Mouse (Mus musculus) ES-E14 (cell line): Measurements from ENCODE around the gene Pmepa1. TPM values are rescaled to one million over a fixed set of nuclear protein-coding genes. Genes with fewer than 3 reads are reported as not detected.

Experiments used
- DNase-seq: peaks from one replicate; pipeline ENCODE4 v3.0.0-alpha.2; 2013; ENCODE audit warnings: low read depth, low spot score
- H3K27ac ChIP-seq: 2 replicates; pipeline ENCODE4 v1.5.1; 2012; ENCODE audit warnings: low read depth, mild to moderate bottlenecking, low read length, moderate library complexity, mixed read lengths; ENCODE audit not compliant: poor library complexity, insufficient read depth, severe bottlenecking
- H3K36me3 ChIP-seq: 2 replicates; pipeline ENCODE4 v1.6.1; 2012; ENCODE audit warnings: mild to moderate bottlenecking, low read length, moderate library complexity, mixed read lengths; ENCODE audit not compliant: control insufficient read depth, poor library complexity, insufficient read depth, severe bottlenecking
- H3K4me1 ChIP-seq, 2 experiments: fragments of 150-350 bp in 1 of 2; sonication (generic) in 1 of 2; 2 replicates each; pipeline ENCODE4 v1.6.1; 2012; ENCODE audit warnings: low read length in 2 of 2, mild to moderate bottlenecking in 1 of 2, mixed read lengths in 1 of 2; ENCODE audit not compliant: control insufficient read depth in 2 of 2, insufficient read depth in 2 of 2, poor library complexity in 1 of 2
- H3K4me3 ChIP-seq, 2 experiments: fragments of 150-350 bp in 1 of 2; sonication (generic) in 1 of 2; 2 replicates each; pipeline ENCODE4 v1.5.1; 2012; ENCODE audit warnings: low read length in 2 of 2, low read depth in 1 of 2, mild to moderate bottlenecking in 1 of 2, mixed read lengths in 1 of 2; ENCODE audit not compliant: insufficient read depth in 1 of 2, poor library complexity in 1 of 2, severe bottlenecking in 1 of 2
- H3K9ac ChIP-seq: 2 replicates; pipeline ENCODE4 v1.6.1; 2012; ENCODE audit warnings: low read depth, mild to moderate bottlenecking, low read length, mixed read lengths; ENCODE audit not compliant: poor library complexity, insufficient read depth, severe bottlenecking
- H3K9me3 ChIP-seq: fragments of 150-350 bp; sonication (generic); 2 replicates; pipeline ENCODE4 v1.6.1; 2012; ENCODE audit warnings: low read depth, mild to moderate bottlenecking, low read length; ENCODE audit not compliant: control insufficient read depth, insufficient read depth
- CHD2 ChIP-seq: IDR thresholded peaks from 2 replicates; pipeline ENCODE4 v1.6.1; 2014; ENCODE audit warnings: mild to moderate bottlenecking, low read depth, low read length, inconsistent platforms
- HCFC1 ChIP-seq: IDR thresholded peaks from 2 replicates; pipeline ENCODE4 v1.6.1; 2012; ENCODE audit warnings: low read length, inconsistent platforms, borderline replicate concordance; ENCODE audit not compliant: insufficient read depth
- MAFK ChIP-seq: IDR thresholded peaks from 2 replicates; pipeline ENCODE4 v1.6.1; 2014; ENCODE audit warnings: mild to moderate bottlenecking, low read depth, low read length, inconsistent platforms; ENCODE audit not compliant: insufficient read depth
- ZC3H11A ChIP-seq: IDR thresholded peaks from 2 replicates; pipeline ENCODE4 v1.6.1; 2012; ENCODE audit warnings: low read depth, mild to moderate bottlenecking, inconsistent platforms, low read length, borderline replicate concordance
- ZNF384 ChIP-seq: IDR thresholded peaks from 2 replicates; pipeline ENCODE4 v1.6.1; 2012; ENCODE audit warnings: low read depth, low read length, inconsistent platforms
- in situ Hi-C, 2 experiments: fragments of 600-800 bp; cut with MboI; formaldehyde crosslinking; loops; one replicate each; pipeline ENCODE4 v1.15.1; 2025; ENCODE audit warnings: low sequenced_read_pairs in 2 of 2, inconsistent platforms in 1 of 2; ENCODE audit not compliant: unreplicated experiment in 2 of 2
- total RNA-seq: library from RNA; depleted of rRNA; stranded (reverse); fragments of 300-350 nt; gene quantifications from 2 replicates; pipeline ENCODE4 v1.2.3, GENCODE M21; 2012

Gene Pmepa1
- total RNA-seq, 1 experiment, result 20.3 TPM

DNA sequence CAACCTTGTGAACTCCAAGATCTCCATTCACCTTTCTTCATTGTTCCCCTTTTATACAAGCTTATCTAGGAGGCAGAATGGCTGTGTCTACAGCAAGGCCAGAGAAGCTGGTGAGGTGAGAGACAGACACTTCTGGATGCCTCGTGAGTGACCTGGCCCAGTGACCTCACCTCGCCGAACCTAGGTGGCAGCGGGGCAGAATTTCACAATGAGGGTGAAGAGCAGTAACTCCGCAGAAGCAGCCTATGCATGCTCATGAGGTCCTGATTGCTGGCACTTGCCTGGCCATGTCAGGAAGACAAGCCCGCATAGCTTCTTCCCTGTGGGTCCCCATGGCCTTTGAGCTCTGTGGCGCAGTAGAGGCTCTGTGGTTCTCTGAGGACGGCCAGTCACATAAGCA lies 5.9 kb upstream of the Pmepa1 start:
- H3K4me1 ChIP-seq, result peaks cover 18 to 53% of the 10 kb centered on the region in 2 experiments
- TF ChIP-seq MAFK (no peak), HCFC1 (no peak), CHD2 (no peak), ZC3H11A (no peak), ZNF384 (no peak)
- no peak for DNase-seq
- in situ Hi-C loops, result no loop called here
- no peaks in the 10 kb centered on the region for H3K9me3 ChIP-seq
- no peak overlapping the region for H3K4me3 ChIP-seq
- H3K27ac ChIP-seq, result peak overlapping the region; percentile 55; the same call in 1 of the 2 replicates
- H3K36me3 ChIP-seq, result no peaks in the 10 kb centered on the region
- no peak overlapping the region for H3K9ac ChIP-seq

DNA sequence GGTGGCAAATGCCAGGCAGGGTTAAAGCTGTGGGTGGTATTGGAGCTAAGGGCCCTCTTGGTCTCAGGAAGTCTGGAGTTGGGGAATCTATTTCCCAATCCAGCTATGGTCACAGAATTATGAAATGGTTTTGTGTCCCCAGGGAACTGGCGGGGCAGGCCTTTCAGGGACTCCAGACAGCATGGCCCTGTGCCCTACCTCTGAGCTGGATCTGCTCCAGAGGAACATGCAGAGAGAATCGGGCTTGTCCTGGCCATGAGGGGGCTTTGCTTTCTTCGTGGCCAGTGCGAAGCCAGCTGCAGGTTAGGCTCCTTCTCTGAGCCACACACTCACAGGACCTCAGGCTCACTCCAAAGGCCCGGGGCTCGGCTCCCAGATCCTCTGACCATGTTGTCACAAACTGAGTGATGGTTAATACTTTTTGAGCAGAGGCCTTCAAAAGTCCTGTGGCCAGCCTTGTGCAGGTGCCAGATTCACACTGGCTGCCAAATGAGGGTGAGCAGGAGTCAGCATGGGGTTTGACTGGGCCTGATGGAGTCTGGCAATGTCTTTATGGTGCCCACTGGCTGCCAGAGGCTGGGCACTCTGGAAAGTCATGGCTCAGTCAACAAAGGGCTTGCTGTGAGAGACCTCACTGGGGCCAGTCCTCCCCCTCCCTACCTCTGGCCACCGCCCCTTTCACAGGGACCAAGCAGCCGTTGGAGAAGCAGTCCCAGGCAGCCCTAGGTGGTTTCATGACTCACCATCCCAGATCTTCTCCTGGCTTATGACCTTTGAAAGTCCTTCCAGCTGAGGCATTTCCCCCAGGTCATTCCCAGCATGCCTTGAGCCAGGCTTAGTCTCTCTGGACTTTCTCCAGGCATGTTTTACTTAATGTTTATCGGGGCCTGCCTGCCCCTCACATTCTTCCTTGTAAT lies 4.9 kb upstream of the Pmepa1 start:
- Histone ChIP-seq H3K4me3 (no peak overlapping the region), H3K36me3 (no peaks in the 10 kb centered on the region), H3K9me3 (no peaks in the 10 kb centered on the region), H3K4me1 (peaks cover 18 to 53% of the 10 kb centered on the region in 2 experiments), H3K27ac (peak overlapping the region; percentile 55; the same call in 1 of the 2 replicates), H3K9ac (no peak overlapping the region)
- in situ Hi-C loops, result no loop called here
- DNase-seq, result no peak
- TF ChIP-seq MAFK (no peak; the same call in 1 of the 2 replicates), CHD2 (no peak), ZC3H11A (no peak), HCFC1 (no peak), ZNF384 (no peak)

DNA sequence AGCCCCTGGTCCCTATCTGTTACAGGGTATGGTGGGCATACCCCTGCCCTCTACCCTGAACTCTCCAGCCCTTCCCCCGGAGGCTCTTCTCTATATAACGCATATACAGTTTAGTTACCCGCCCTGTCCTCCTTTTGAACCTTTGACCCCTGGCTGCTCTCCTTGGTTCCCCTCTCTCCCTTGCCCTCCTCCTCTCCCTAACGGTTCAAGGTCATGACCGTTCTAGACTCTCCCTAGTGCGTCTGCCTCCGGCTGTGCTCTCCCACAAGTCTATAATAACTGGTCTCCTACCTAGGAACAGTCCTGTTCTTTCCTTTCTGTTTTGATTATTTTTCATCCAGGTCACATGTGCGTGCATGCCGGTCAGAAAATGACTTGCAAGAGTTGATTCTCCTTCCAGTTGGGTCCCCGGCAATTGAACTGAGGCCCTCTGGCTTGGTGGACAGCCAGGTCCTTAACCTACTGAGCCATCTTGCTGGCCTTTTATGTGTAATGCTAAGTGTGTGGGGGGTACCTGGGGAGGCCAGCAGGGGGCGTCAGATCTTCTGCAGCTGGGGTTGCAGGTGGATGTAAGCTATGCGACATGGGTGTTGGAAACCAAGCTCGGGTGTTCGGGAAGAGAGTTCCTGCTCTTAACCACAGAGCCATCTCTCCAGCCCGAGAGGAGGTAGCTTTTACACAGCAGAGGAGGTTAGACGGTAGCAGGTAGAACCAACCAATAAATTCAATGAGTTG lies 2.7 kb upstream of the Pmepa1 start:
- Histone ChIP-seq H3K4me1 (peaks cover 19 to 48% of the 10 kb centered on the region in 2 experiments), H3K9me3 (no peaks in the 10 kb centered on the region), H3K36me3 (no peaks in the 10 kb centered on the region), H3K9ac (no peak overlapping the region), H3K27ac (no peak overlapping the region; the same call in 1 of the 2 replicates), H3K4me3 (peak overlapping the region in 1 of 2 experiments; percentile 20; a peak in 1 of 4 replicates)
- peak; percentile 76 for DNase-seq
- in situ Hi-C loops, result no loop called here
- TF ChIP-seq ZNF384 (no peak), HCFC1 (no peak), MAFK (no peak), CHD2 (no peak), ZC3H11A (no peak)

DNA sequence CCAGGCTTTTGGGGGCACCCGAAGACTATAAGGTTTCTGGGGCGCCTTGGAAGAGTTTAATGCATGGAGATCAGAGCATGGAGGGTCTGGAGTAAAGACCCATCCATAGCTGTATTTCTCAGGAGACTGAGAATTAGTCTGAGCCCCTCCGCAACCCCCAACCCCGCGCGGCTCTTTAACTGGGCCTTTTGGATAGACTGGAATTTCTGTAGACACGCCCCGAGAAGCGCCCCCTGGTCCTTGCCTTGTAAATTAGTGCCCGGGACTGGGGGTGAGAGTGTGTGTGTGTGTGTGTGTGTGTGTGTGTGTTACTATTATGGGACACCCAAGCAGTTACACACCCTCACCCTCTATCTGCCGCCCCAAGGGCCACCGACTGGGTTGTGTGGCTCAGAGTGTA lies 526 bp upstream of the Pmepa1 start:
- Histone ChIP-seq H3K27ac (peak overlapping the region; percentile 59; the same call in 1 of the 2 replicates), H3K4me1 (peaks cover 12 to 39% of the 10 kb centered on the region in 2 experiments), H3K9ac (peak overlapping the region; percentile 96), H3K36me3 (no peaks in the 10 kb centered on the region), H3K4me3 (peak overlapping the region; percentile 80 to 98), H3K9me3 (no peaks in the 10 kb centered on the region)
- in situ Hi-C loops, result no loop called here
- TF ChIP-seq CHD2, result no peak
- no peak for TF ChIP-seq ZC3H11A
- TF ChIP-seq ZNF384, result no peak
- TF ChIP-seq MAFK, result no peak
- no peak for TF ChIP-seq HCFC1
- DNase-seq, result no peak
